Mouse (Mus musculus): Measurements from ENCODE around the gene Gm27235. TPM values are rescaled to one million over a fixed set of nuclear protein-coding genes. Genes with fewer than 3 reads are reported as not detected.
"Not testable (repeated sequence)": the region's sequence is repeated elsewhere in the genome, so short reads cannot be mapped to it uniquely, and the experiment has no call there.

The Gm27235 gene
- polyA plus RNA-seq (2015; fragmentation: Nextera tagmentation; extraction: Ambion mirVana), result not detected in 2 replicates

- no peak within 1 kb of the TSS for H3K4me2 ChIP-seq (replicated peaks)
- no peak within 1 kb of the TSS for H3K27ac ChIP-seq (replicated peaks)
- 92% methylated on average over 3 of the region's 3 CpGs for WGBS
- H3K36me3 ChIP-seq, result no peaks in the 10 kb centered on the region
- no peak within 1 kb of the TSS for H3K4me3 ChIP-seq
- no peaks in the 10 kb centered on the region for H3K27me3 ChIP-seq
- H3K9ac ChIP-seq (replicated peaks), result no peak within 1 kb of the TSS
- H3K4me1 ChIP-seq, result no peaks in the 10 kb centered on the region
- H3K9me3 ChIP-seq, result peaks cover 3% of the 10 kb centered on the region
- ATAC-seq (replicated peaks), result no peak
Measured at GRCm38 (mm10) chr9:35790001-35790400, at the start of gene Gm27235, which contains the start of gene D730048I06Rik. Gene Gm27235, minus strand, starts transcription at chr9:35790101. Gene D730048I06Rik, minus strand, starts transcription at chr9:35790112.

GRCm38 (mm10) chr9:35817881-35818280 lies 28.0 kb upstream of the Gm27235 start:
- WGBS, result 96% methylated on average over 15 of the region's 15 CpGs
- not testable (repeated sequence) for ATAC-seq (replicated peaks); H3K9me3 ChIP-seq

GRCm38 (mm10) chr9:35798146-35798545 lies 8.2 kb upstream of the Gm27235 start:
- ATAC-seq (replicated peaks), result no peak
- Histone ChIP-seq H3K27ac (replicated peaks) (no peak overlapping the region), H3K4me3 (no peak overlapping the region)

More at GRCm38 (mm10) chr9:35817881-35818280, 28.0 kb upstream of the Gm27235 start:
- H3K4me3 ChIP-seq; H3K9ac ChIP-seq (replicated peaks); H3K27ac ChIP-seq (replicated peaks); H3K4me2 ChIP-seq (replicated peaks); H3K36me3 ChIP-seq; H3K4me1 ChIP-seq; H3K27me3 ChIP-seq: not testable (repeated sequence)

GRCm38 (mm10) chr9:35778009-35778408 lies 11.9 kb downstream of the Gm27235 start, which contains the start of gene Gm17727:
Gene Gm17727, minus strand, starts transcription at chr9:35778109.
- WGBS, result 65% methylated on average over 3 of the region's 3 CpGs
- ATAC-seq (replicated peaks), result no peak
- Histone ChIP-seq H3K4me2 (replicated peaks) (no peak within 1 kb of the TSS), H3K9me3 (peaks cover 3% of the 10 kb centered on the region; the same call in 1 of the 2 replicates), H3K36me3 (no peaks in the 10 kb centered on the region), H3K4me1 (no peaks in the 10 kb centered on the region), H3K9ac (replicated peaks) (no peak within 1 kb of the TSS), H3K4me3 (no peak within 1 kb of the TSS), H3K27me3 (no peaks in the 10 kb centered on the region), H3K27ac (replicated peaks) (no peak within 1 kb of the TSS)

More at GRCm38 (mm10) chr9:35798146-35798545, 8.2 kb upstream of the Gm27235 start:
- H3K9ac ChIP-seq (replicated peaks), result no peak overlapping the region
- no peaks in the 10 kb centered on the region; the same call in 1 of the 2 replicates for H3K9me3 ChIP-seq
- H3K4me1 ChIP-seq, result no peaks in the 10 kb centered on the region
- no peak overlapping the region for H3K4me2 ChIP-seq (replicated peaks)
- H3K36me3 ChIP-seq, result no peaks in the 10 kb centered on the region
- H3K27me3 ChIP-seq, result no peaks in the 10 kb centered on the region

DNA sequence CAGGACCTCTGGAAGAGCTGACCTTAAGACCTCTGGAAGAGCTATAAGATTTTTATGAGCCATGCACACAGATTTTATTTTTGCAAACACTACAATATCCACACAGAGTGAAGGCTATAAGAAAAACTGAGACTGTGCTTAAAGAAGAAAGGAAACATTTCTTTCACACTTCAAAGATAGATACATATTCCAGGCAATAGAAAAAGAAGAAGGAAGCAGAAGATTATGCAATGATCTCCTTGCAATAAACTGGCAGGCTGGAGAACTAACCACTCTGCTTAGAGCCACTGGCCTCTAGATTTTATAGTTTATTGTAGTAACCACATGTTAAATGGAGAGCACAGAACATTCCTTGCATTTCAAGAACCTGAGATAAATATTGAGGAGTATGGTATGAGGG lies 33.1 kb downstream of the Gm27235 start:
- no peak overlapping the region for H3K4me3 ChIP-seq

DNA sequence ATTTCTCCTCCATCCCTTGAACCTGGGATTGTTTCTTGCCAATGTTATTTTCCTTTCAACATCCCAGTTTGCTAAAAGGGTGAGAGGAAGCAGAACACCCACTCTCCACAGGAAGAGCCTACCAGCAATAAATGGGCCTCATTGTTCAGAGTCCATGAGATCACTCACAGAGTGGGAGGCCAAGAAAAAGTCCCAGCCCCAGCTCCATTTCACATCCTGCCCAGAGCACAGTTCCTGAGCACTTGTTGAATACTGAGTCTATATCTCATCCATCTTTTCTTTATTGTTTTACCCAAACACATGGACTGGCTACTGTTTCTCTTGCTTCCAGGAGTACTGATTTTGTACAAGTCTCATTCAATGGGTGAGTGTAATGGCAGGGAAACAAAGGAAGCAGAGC lies 49.2 kb downstream of the Gm27235 start, which contains the start of gene Gm17677:
TSS of gene Gm17677 (plus strand) at position 301 of the 400 bp plus-strand sequence.
- Histone ChIP-seq H3K9me3 (no peaks in the 10 kb centered on the region), H3K27ac (replicated peaks) (no peak within 1 kb of the TSS), H3K36me3 (no peaks in the 10 kb centered on the region), H3K27me3 (no peaks in the 10 kb centered on the region), H3K4me1 (no peaks in the 10 kb centered on the region), H3K9ac (replicated peaks) (no peak within 1 kb of the TSS), H3K4me2 (replicated peaks) (no peak within 1 kb of the TSS), H3K4me3 (no peak within 1 kb of the TSS)
- no peak for ATAC-seq (replicated peaks)

More for the DNA sequence above, 33.1 kb downstream of the Gm27235 start:
- Histone ChIP-seq H3K36me3 (no peaks in the 10 kb centered on the region), H3K27me3 (no peaks in the 10 kb centered on the region), H3K9ac (replicated peaks) (no peak overlapping the region), H3K9me3 (no peaks in the 10 kb centered on the region), H3K4me1 (no peaks in the 10 kb centered on the region), H3K4me2 (replicated peaks) (no peak overlapping the region), H3K27ac (replicated peaks) (no peak overlapping the region)
- no peak for ATAC-seq (replicated peaks)

Other genes with a start within 250 kb of the Gm27235 start
- gene Ddx25, start 231.6 kb downstream of the Gm27235 start, polyA plus RNA-seq (2015; fragmentation: Nextera tagmentation; extraction: Ambion mirVana), result 19.6 and 20.1 TPM in 2 replicates
- gene Pus3, start 231.5 kb downstream of the Gm27235 start, polyA plus RNA-seq (2015; fragmentation: Nextera tagmentation; extraction: Ambion mirVana), result 18.8 TPM in 2 replicates
- gene Pate2, start 219.8 kb downstream of the Gm27235 start, polyA plus RNA-seq (2015; fragmentation: Nextera tagmentation; extraction: Ambion mirVana), result 1.1 and 1.6 TPM in 2 replicates
- gene Hyls1, start 219.7 kb downstream of the Gm27235 start, polyA plus RNA-seq (2015; fragmentation: Nextera tagmentation; extraction: Ambion mirVana), result 23.6 and 26.8 TPM in 2 replicates
- not detected in 2 replicates for gene Pate4, start 178.2 kb downstream of the Gm27235 start, polyA plus RNA-seq (2015; fragmentation: Nextera tagmentation; extraction: Ambion mirVana)
- 0.14 TPM in 1 of 2 replicates, not detected in the other for gene Pate3, start 141.9 kb downstream of the Gm27235 start, polyA plus RNA-seq (2015; fragmentation: Nextera tagmentation; extraction: Ambion mirVana)
- not detected in 2 replicates for gene Pate1, start 102.7 kb downstream of the Gm27235 start, polyA plus RNA-seq (2015; fragmentation: Nextera tagmentation; extraction: Ambion mirVana)
- not detected in 2 replicates for gene Gm17677, start 49.1 kb downstream of the Gm27235 start, polyA plus RNA-seq (2015; fragmentation: Nextera tagmentation; extraction: Ambion mirVana)
- gene Gm17727, start 12.0 kb downstream of the Gm27235 start, polyA plus RNA-seq (2015; fragmentation: Nextera tagmentation; extraction: Ambion mirVana), result not detected in 2 replicates
- gene D730048I06Rik, start within 50 bp of the Gm27235 start, polyA plus RNA-seq (2015; fragmentation: Nextera tagmentation; extraction: Ambion mirVana), result not detected in 2 replicates
- gene 9230110F15Rik, start 54.0 kb upstream of the Gm27235 start, polyA plus RNA-seq (2015; fragmentation: Nextera tagmentation; extraction: Ambion mirVana), result not detected in 2 replicates
- gene 9230113P08Rik, start 118.3 kb upstream of the Gm27235 start, polyA plus RNA-seq (2015; fragmentation: Nextera tagmentation; extraction: Ambion mirVana), result not detected in 2 replicates

Data from forebrain, embryonic 15.5 days (tissue).